Mouse (Mus musculus) embryo, embryonic 11.5 days (tissue): ENCODE results near the gene Fam229b.

Experiments used
- DNase-seq: peaks from one replicate; pipeline ENCODE4 v3.0.0-alpha.2; 2012; ENCODE audit warnings: low read depth, low spot score

Gene Fam229b

GRCm38 (mm10) chr10:39133462-39134310, at the start of gene Fam229b, which contains the start of gene Tube1:
Fam229b (minus strand) TSS chr10:39133914.
Tube1 (plus strand) TSS chr10:39133976.
- DNase-seq = peak; percentile 86

- DNase-seq = no peak
These were observed 43.3 kb upstream of the Fam229b start for GRCm38 (mm10) chr10:39176981-39177380.

DNA sequence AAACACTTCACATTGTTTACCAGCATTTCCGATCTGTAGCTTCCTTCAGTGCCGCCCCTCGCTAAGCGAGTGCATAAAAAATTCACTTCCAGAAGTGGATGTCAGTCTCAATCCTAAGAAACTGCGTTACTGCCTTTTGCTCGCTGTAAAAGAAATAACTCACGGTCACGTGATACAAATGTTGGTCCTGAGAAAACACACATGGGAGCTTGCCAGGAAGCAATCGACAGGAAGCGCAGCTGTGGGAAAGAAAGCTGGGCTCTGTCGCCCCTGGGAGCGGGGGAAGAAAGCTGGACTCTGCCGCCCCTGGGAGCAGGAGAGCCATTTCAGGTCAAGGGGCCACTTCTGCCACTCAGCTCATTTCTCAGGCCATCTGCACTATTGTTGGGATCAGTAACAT, 39.4 kb upstream of the Fam229b start:
- no peak for DNase-seq

GRCm38 (mm10) chr10:39172540-39172931, 38.8 kb upstream of the Fam229b start:
- no peak for DNase-seq

DNA sequence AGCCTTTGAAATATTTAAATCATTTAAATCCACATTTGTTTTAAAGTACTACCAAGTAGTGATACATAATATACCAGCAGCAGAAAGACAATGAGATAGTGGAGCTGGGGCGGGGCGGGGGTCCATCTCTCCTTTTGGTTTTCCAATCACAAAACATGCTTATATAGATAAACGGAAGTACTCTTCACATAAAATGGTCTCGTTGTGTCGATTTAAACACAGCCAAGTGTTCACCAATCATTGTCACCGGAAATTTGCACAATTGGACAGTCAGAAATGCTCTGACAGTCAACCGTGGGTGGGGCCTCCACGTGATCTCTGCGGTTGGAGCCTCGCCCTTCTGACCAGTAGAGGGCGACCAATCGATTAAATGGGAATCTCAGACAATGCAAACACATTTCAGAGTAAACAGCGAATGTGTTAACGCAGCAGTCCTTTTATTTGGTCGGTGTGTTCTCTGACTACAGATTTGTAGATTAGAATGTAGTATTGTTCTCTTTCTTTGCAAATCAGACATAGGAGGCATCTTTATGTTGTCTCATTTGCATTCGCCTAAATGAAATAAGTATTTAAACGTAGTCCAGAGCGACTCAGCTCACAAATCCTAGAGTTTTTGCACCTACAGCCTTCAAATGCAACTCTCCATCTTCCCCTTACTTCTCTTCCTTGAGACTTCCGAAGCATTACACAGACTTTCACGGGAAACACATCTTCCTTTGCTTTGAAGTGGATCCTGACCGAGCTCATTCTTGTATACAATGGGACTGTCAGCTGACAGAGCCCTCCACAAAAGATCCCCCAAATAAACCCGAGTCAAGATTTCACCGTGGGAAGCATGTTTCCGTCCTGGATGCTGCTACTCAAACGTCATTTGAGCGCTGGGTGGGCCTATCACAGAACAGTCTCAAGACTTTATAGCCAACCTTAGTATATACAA, 38.2 kb upstream of the Fam229b start:
- peak; percentile 80 for DNase-seq

- peak; percentile 87 for DNase-seq
These were observed 37.4 kb upstream of the Fam229b start for GRCm38 (mm10) chr10:39171134-39171533.

DNA sequence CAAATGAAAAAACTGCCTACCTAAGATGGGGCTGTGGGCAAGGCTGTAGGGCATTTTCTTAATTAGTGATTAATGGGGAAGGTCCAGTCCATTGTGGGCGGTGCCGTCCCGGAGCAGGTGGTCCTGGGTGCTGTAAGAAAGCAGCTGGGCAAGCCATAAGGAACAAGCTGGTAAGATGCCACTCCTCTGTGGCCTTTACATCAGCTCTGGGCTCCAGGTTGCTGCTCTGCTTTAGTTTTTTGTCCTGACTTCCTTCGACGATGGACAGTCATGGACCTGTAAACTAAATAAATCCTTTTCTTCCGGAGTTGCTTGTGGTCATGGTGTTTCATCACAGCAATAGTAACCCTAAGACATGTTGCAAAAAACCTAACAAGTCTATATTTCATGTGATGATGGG, 37.0 kb upstream of the Fam229b start:
- no peak for DNase-seq

DNA sequence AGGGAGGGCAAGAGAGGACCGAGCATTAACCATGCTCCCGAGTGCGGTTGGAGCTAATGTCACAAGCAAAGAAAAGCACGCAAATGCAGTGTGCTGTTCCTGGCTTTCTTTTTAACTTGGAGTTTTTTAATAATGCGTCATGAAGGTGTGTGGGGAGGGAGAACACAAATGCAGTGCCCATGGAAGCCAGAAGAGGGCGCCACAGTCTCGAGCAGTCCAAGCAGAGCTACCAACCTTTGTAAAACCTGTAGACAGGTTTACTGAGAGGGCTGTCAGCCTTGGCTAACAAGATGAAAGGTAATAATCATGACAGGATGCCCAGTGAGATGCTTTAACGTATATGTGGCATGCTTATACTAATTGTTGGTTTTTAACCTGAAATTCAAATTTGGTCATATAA, 36.5 kb upstream of the Fam229b start:
- DNase-seq = peak; percentile 50

GRCm38 (mm10) chr10:39169642-39170041, 35.9 kb upstream of the Fam229b start:
- no peak for DNase-seq

GRCm38 (mm10) chr10:39167611-39168010, 33.9 kb upstream of the Fam229b start:
- DNase-seq = no peak

- DNase-seq = no peak
These were observed 32.0 kb upstream of the Fam229b start for GRCm38 (mm10) chr10:39165632-39166115.

GRCm38 (mm10) chr10:39163694-39164093, 30.0 kb upstream of the Fam229b start, which contains the start of gene Ccn6:
Ccn6 (minus strand) TSS chr10:39163794.
- DNase-seq = no peak

GRCm38 (mm10) chr10:39162666-39163484, 29.2 kb upstream of the Fam229b start:
- DNase-seq = no peak

DNA sequence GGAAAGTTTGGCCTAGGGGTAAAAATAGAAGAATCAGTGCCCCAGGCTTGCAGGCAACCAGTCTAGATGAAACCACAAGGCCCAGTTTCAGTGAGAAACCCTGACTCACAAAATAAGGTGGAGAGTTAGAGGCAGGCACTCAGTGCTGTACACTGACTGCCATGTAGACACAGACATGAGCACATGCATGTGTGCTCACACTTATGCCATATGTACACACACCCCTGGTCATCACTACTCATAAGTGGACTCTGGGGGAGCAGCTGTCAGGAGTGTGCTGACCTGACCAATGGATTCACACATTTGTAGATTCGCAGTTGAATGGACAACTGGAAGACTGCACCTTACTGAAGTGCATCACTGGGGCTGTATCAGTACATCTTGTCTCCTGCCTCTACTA, 27.7 kb upstream of the Fam229b start:
- no peak for DNase-seq

- DNase-seq = no peak
These were observed 24.6 kb upstream of the Fam229b start for GRCm38 (mm10) chr10:39158306-39158705.

DNA sequence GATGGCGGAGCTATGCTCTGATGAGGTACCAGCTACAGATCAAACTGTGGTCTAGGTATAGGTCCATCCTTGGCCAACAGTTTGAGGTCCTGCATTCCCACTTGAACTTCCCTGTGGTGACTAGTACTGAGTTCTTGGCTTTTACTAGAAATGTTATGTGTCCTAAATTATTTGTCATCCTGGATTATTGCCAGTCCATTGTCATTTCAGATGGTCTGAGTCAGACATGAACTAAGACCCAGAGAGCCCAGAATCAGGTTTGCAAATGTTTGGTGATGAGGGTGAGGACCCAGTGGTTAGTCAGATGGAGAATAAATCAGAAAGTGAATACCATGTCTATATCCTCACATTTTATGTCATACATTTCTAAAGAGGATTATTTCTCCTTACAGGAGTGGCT, 23.6 kb upstream of the Fam229b start:
- DNase-seq = no peak

- no peak for DNase-seq
These were observed 23.0 kb upstream of the Fam229b start for GRCm38 (mm10) chr10:39156719-39157118.

DNA sequence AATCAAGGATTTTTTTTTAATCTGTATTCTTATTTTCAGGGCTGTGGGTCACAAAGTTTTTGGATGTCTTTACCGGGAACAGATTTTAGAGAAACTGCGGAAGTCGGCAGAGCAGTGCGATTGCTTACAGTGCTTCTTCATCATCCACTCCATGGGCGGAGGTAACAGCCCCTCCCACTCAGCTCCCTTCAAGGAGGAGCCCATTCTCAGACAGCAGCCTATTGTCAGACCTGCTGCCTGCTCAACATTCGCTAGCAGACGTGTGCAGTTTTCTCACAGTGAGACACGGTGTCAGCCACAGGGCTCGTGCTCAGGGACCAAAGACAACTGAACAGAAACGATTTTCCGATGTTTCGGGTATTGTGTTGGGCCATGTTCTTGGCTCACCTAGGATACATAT, 8.5 kb upstream of the Fam229b start:
- no peak for DNase-seq

- no peak for DNase-seq
These were observed 7.7 kb upstream of the Fam229b start for GRCm38 (mm10) chr10:39141401-39141800.

- DNase-seq = no peak
These were observed 7.1 kb upstream of the Fam229b start for GRCm38 (mm10) chr10:39140843-39141242.

GRCm38 (mm10) chr10:39138761-39139160, 5.0 kb upstream of the Fam229b start:
- no peak for DNase-seq
